Mouse (Mus musculus): ENCODE measurements at regions not wholly inside any gene's neighbourhood (a gene's known extent, or its start where the extent isn't known, plus 50 kb on each side); places are given as distances from the start of the nearest gene placed in this dataset.

- DNase-seq (ENCODE audit: low spot score) (no peak), ATAC-seq (ENCODE audit: insufficient read depth, low FRiP score, low TSS enrichment) (no peak)
- no peaks in the 10 kb centered on the region for H3K9me3 ChIP-seq (ENCODE audit: control insufficient read depth, low read length)
- no peak overlapping the region for H3K9ac ChIP-seq (ENCODE audit: low read length)
- WGBS, result 77% methylated on average over 4 of the region's 4 CpGs
- H3K4me1 ChIP-seq (ENCODE audit: control insufficient read depth, insufficient read depth, low read length), result no peaks in the 10 kb centered on the region
- no peaks in the 10 kb centered on the region for H3K27me3 ChIP-seq (ENCODE audit: control insufficient read depth, insufficient read depth, low read length)
- no peaks in the 10 kb centered on the region for H3K36me3 ChIP-seq (ENCODE audit: control insufficient read depth, insufficient read depth, low read length)
- no peak overlapping the region for H3K27ac ChIP-seq (ENCODE audit: low read depth, low read length)
- no peak overlapping the region for H3K4me3 ChIP-seq (ENCODE audit: low read depth, low read length)
- no peak overlapping the region for H3K4me2 ChIP-seq (ENCODE audit: low read depth)
These were observed 186.8 kb upstream of the Gm11114 start for GRCm38 (mm10) chr9:85125775-85126174.

- no peak for DNase-seq (ENCODE audit: low spot score)
- Histone ChIP-seq H3K27me3 (ENCODE audit: control insufficient read depth, insufficient read depth, low read length) (no peaks in the 10 kb centered on the region), H3K4me3 (ENCODE audit: low read depth, low read length) (no peak overlapping the region), H3K27ac (ENCODE audit: low read depth, low read length) (no peak overlapping the region), H3K9ac (ENCODE audit: low read length) (no peak overlapping the region), H3K36me3 (ENCODE audit: control insufficient read depth, insufficient read depth, low read length) (no peaks in the 10 kb centered on the region), H3K4me2 (ENCODE audit: low read depth) (no peak overlapping the region), H3K9me3 (ENCODE audit: control insufficient read depth, low read length) (no peaks in the 10 kb centered on the region), H3K4me1 (ENCODE audit: control insufficient read depth, insufficient read depth, low read length) (no peaks in the 10 kb centered on the region)
- ATAC-seq (ENCODE audit: insufficient read depth, low FRiP score, low TSS enrichment), result no peak
- WGBS, result 91% methylated on average over 6 of the region's 6 CpGs
These were observed 186.0 kb upstream of the Gm11114 start for GRCm38 (mm10) chr9:85126541-85126940.

GRCm38 (mm10) chr9:85127107-85127506 lies 185.5 kb upstream of the Gm11114 start:
- Histone ChIP-seq H3K9me3 (ENCODE audit: control insufficient read depth, low read length) (no peaks in the 10 kb centered on the region), H3K4me3 (ENCODE audit: low read depth, low read length) (no peak overlapping the region), H3K9ac (ENCODE audit: low read length) (no peak overlapping the region), H3K4me2 (ENCODE audit: low read depth) (no peak overlapping the region), H3K27ac (ENCODE audit: low read depth, low read length) (no peak overlapping the region), H3K27me3 (ENCODE audit: control insufficient read depth, insufficient read depth, low read length) (no peaks in the 10 kb centered on the region), H3K36me3 (ENCODE audit: control insufficient read depth, insufficient read depth, low read length) (no peaks in the 10 kb centered on the region), H3K4me1 (ENCODE audit: control insufficient read depth, insufficient read depth, low read length) (no peaks in the 10 kb centered on the region)
- no peak for DNase-seq (ENCODE audit: low spot score)
- no peak for ATAC-seq (ENCODE audit: insufficient read depth, low FRiP score, low TSS enrichment)
- 80% methylated on average over 4 of the region's 4 CpGs for WGBS

GRCm38 (mm10) chr9:85134900-85135299 lies 177.7 kb upstream of the Gm11114 start:
- no peak overlapping the region for H3K27ac ChIP-seq (ENCODE audit: low read depth, low read length)
- H3K9ac ChIP-seq (ENCODE audit: low read length), result no peak overlapping the region
- no peaks in the 10 kb centered on the region for H3K36me3 ChIP-seq (ENCODE audit: control insufficient read depth, insufficient read depth, low read length)
- no peak overlapping the region for H3K4me2 ChIP-seq (ENCODE audit: low read depth)
- no peaks in the 10 kb centered on the region for H3K27me3 ChIP-seq (ENCODE audit: control insufficient read depth, insufficient read depth, low read length)
- ATAC-seq (ENCODE audit: insufficient read depth, low FRiP score, low TSS enrichment) (no peak), DNase-seq (ENCODE audit: low spot score) (no peak)
- H3K4me1 ChIP-seq (ENCODE audit: control insufficient read depth, insufficient read depth, low read length), result no peaks in the 10 kb centered on the region
- 85% methylated on average over 1 of the region's 1 CpGs for WGBS
- H3K9me3 ChIP-seq (ENCODE audit: control insufficient read depth, low read length), result no peaks in the 10 kb centered on the region
- H3K4me3 ChIP-seq (ENCODE audit: low read depth, low read length), result no peak overlapping the region

- Histone ChIP-seq H3K27ac (ENCODE audit: low read depth, low read length) (no peak overlapping the region), H3K9ac (ENCODE audit: low read length) (no peak overlapping the region), H3K27me3 (ENCODE audit: control insufficient read depth, insufficient read depth, low read length) (no peaks in the 10 kb centered on the region), H3K4me2 (ENCODE audit: low read depth) (no peak overlapping the region), H3K4me1 (ENCODE audit: control insufficient read depth, insufficient read depth, low read length) (no peaks in the 10 kb centered on the region), H3K4me3 (ENCODE audit: low read depth, low read length) (no peak overlapping the region), H3K36me3 (ENCODE audit: control insufficient read depth, insufficient read depth, low read length) (no peaks in the 10 kb centered on the region), H3K9me3 (ENCODE audit: control insufficient read depth, low read length) (no peaks in the 10 kb centered on the region)
- DNase-seq (ENCODE audit: low spot score) (no peak), ATAC-seq (ENCODE audit: insufficient read depth, low FRiP score, low TSS enrichment) (no peak)
- 80% methylated on average over 6 of the region's 6 CpGs for WGBS
These were observed 175.6 kb upstream of the Gm11114 start for GRCm38 (mm10) chr9:85136715-85137582.

DNA sequence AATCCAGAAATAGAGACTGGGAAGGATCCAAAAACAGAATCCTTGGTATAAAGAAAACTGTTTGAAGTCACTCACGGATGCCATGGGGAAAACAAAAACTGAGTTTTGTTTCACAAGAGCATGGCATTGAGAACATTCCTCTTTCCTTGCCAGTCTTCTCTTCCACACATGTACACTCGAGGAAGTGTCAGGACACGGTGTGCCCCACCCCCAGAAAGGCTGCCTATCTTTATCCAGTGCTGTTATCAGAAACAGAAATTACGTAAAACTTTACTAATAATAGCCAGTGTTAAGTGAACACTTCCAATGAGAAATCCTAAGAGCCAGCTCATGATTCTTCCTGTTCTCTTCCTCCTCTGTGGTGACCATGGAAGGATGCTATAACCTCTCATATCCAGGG lies 172.7 kb upstream of the Gm11114 start:
- H3K4me1 ChIP-seq (ENCODE audit: control insufficient read depth, insufficient read depth, low read length), result no peaks in the 10 kb centered on the region
- no peak overlapping the region for H3K4me2 ChIP-seq (ENCODE audit: low read depth)
- 90% methylated on average over 4 of the region's 4 CpGs for WGBS
- no peaks in the 10 kb centered on the region for H3K36me3 ChIP-seq (ENCODE audit: control insufficient read depth, insufficient read depth, low read length)
- no peak overlapping the region for H3K4me3 ChIP-seq (ENCODE audit: low read depth, low read length)
- no peak overlapping the region for H3K27ac ChIP-seq (ENCODE audit: low read depth, low read length)
- H3K9me3 ChIP-seq (ENCODE audit: control insufficient read depth, low read length), result no peaks in the 10 kb centered on the region
- H3K27me3 ChIP-seq (ENCODE audit: control insufficient read depth, insufficient read depth, low read length), result no peaks in the 10 kb centered on the region
- DNase-seq (ENCODE audit: low spot score) (no peak), ATAC-seq (ENCODE audit: insufficient read depth, low FRiP score, low TSS enrichment) (no peak)
- no peak overlapping the region for H3K9ac ChIP-seq (ENCODE audit: low read length)

DNA sequence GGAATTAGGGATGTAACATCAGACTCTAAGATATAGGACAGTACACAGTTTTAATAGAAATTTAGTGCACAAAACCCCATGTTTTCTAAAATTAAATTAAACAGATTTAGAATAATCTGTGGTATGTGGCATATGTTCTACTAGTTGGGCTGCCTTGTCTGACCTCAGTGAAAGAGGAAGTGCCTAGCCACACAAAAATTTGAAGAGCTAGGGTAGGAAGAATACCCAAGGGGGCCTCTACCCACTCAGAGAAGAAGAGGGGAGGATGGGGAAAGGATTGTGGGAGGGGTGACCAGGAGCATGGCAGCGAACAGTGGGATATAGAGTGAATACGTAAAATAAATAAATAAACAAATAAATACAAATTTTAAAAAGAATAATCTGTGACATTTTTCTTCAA lies 168.2 kb upstream of the Gm11114 start:
- H3K4me3 ChIP-seq (ENCODE audit: low read depth, low read length), result no peak overlapping the region
- no peaks in the 10 kb centered on the region for H3K4me1 ChIP-seq (ENCODE audit: control insufficient read depth, insufficient read depth, low read length)
- H3K27ac ChIP-seq (ENCODE audit: low read depth, low read length), result no peak overlapping the region
- no peaks in the 10 kb centered on the region for H3K27me3 ChIP-seq (ENCODE audit: control insufficient read depth, insufficient read depth, low read length)
- DNase-seq (ENCODE audit: low spot score) (no peak), ATAC-seq (ENCODE audit: insufficient read depth, low FRiP score, low TSS enrichment) (no peak)
- H3K9me3 ChIP-seq (ENCODE audit: control insufficient read depth, low read length), result no peaks in the 10 kb centered on the region
- no peaks in the 10 kb centered on the region for H3K36me3 ChIP-seq (ENCODE audit: control insufficient read depth, insufficient read depth, low read length)
- WGBS, result 93% methylated on average over 2 of the region's 2 CpGs
- H3K4me2 ChIP-seq (ENCODE audit: low read depth), result no peak overlapping the region
- no peak overlapping the region for H3K9ac ChIP-seq (ENCODE audit: low read length)

DNA sequence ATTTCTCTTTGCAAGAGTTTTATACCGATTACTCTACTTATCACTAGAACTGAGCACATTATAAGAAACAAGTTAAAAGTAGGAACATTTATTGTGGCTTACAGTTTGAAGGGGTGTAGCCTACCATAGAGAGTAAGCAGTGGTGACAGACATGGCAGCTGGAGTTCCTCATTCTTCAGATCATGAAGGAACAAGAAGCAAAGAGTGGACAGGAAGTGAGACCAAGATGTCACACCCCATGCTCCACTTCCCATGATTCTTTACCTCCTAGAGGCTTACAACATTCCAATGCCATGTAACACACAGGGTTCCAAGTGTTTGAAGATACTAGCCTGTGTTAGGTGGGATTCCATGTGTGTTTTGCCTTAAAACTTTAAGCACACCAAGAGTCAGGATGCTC lies 146.9 kb upstream of the Gm11114 start:
- WGBS, result 93% methylated on average over 1 of the region's 1 CpGs
- Histone ChIP-seq H3K4me2 (ENCODE audit: low read depth) (no peak overlapping the region), H3K4me1 (ENCODE audit: control insufficient read depth, insufficient read depth, low read length) (no peaks in the 10 kb centered on the region), H3K27ac (ENCODE audit: low read depth, low read length) (no peak overlapping the region), H3K9ac (ENCODE audit: low read length) (no peak overlapping the region), H3K4me3 (ENCODE audit: low read depth, low read length) (no peak overlapping the region), H3K36me3 (ENCODE audit: control insufficient read depth, insufficient read depth, low read length) (no peaks in the 10 kb centered on the region), H3K9me3 (ENCODE audit: control insufficient read depth, low read length) (no peaks in the 10 kb centered on the region), H3K27me3 (ENCODE audit: control insufficient read depth, insufficient read depth, low read length) (no peaks in the 10 kb centered on the region)
- DNase-seq (ENCODE audit: low spot score) (no peak), ATAC-seq (ENCODE audit: insufficient read depth, low FRiP score, low TSS enrichment) (no peak)

DNA sequence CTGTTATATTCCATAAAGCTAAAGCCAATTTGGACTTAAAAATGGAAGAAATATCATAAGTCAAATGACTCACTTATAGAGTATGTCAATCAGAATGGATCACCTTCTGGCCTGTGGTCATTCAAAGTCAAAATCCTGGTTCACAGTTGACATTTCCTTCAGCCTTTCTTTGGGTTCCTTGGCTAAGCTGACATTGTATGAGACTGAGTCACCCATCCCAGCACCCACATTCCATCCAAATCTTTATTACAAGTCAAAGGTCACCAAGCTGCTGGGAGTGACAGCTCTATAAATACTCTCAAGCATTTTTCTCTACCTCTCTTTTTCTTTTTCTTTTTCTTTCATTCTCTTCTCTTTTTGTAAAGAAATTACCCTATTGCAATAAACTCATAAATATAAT lies 145.3 kb upstream of the Gm11114 start:
- H3K27me3 ChIP-seq (ENCODE audit: control insufficient read depth, insufficient read depth, low read length), result no peaks in the 10 kb centered on the region
- DNase-seq (ENCODE audit: low spot score), result no peak
- H3K4me3 ChIP-seq (ENCODE audit: low read depth, low read length), result no peak overlapping the region
- no peaks in the 10 kb centered on the region for H3K9me3 ChIP-seq (ENCODE audit: control insufficient read depth, low read length)
- no peak overlapping the region for H3K4me2 ChIP-seq (ENCODE audit: low read depth)
- H3K27ac ChIP-seq (ENCODE audit: low read depth, low read length), result no peak overlapping the region
- no peak overlapping the region for H3K9ac ChIP-seq (ENCODE audit: low read length)
- H3K4me1 ChIP-seq (ENCODE audit: control insufficient read depth, insufficient read depth, low read length), result no peaks in the 10 kb centered on the region
- no peak for ATAC-seq (ENCODE audit: insufficient read depth, low FRiP score, low TSS enrichment)
- no peaks in the 10 kb centered on the region for H3K36me3 ChIP-seq (ENCODE audit: control insufficient read depth, insufficient read depth, low read length)

Measured in neural tube, embryonic 11.5 days (tissue).